Mouse (Mus musculus) ES-CJ7 (cell line): ENCODE measurements around the gene Amfr.
A peak's percentile ranks its signal among the peaks of the same experiment; 100 is the strongest.

Experiments used
- DNase-seq: peaks from one replicate; pipeline ENCODE4 v3.0.0; 2011; ENCODE audit warnings: low read depth, low spot score

The Amfr gene

DNA sequence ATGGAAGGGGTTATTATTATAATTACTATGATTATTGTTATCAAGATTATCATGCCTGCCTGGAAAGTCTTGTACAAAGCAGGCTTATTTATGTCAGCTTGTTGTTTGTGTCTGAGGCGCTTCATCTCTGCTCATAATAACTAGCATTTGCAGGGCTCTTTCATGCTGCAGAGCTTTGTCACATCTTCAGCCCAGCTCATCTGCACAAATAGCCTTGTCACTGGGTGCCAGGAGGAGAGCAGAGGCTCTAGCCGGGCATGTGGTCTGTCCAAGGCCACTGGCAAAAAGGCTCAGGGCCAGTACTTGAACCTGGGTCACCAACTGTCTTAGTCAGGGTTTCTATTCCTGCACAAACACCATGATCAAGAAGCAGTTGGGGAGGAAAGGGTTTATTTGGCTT is 79.4 kb downstream of the Amfr start:
- DNase-seq, result no peak

DNA sequence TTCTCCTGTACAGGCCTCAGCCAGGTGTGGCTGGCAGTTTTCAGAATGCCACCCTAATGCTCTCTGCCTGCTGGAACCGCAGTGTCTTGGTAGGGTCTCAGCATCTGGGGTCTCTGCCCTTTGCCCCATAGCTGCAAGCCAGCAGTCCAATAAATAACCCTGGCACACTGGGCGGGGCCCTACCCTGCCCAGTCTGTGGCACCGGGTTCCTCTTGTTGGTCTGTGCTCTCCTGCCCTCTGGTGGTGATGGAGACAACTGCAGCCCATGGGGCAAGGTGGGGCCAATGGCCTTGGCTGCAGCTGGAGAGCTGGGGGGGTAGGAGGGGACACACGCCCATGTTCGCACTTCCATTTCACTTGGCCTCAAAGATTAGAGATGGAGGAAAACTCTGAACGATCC is 79.8 kb downstream of the Amfr start:
- peak; percentile 60 for DNase-seq

DNA sequence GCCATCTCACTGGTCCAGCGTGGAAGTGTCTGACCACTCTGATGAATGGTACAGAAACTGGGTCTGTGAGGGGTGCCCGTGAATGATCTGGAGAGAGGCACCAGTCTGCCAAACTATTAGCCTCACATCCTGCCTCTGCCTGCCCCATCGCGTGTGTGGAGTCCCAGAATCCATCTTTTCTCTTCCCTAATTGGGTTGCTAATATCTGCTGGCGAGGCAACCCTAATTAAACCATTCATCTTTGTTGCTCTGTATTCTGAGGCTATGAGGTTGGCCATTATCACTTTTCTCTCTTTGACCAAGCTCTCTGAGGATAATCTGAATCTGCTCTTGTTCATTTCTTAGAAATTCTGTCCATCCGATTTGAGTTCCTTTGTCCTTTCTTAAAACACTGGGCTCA is 81.3 kb downstream of the Amfr start:
- DNase-seq, result no peak

DNA sequence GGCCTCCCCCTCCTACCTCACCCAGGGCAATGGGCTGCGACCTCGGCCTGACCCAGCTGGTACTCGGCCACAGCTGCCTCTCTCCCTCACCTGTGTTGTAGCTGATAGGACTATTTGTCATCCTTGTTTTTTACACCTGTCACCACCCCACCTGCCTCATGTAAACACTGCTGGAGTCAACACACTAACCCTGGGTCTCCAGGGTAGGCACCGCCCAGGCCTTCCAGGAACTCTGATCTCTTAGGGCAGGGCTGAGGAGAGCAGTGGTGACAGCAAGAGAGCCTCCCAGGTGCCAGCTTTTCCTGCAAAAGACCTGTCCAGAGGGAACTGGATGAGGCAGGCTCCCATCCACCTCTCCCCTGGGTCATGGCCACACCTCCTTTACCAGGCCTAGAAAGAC is 83.4 kb downstream of the Amfr start:
- DNase-seq, result no peak

DNA sequence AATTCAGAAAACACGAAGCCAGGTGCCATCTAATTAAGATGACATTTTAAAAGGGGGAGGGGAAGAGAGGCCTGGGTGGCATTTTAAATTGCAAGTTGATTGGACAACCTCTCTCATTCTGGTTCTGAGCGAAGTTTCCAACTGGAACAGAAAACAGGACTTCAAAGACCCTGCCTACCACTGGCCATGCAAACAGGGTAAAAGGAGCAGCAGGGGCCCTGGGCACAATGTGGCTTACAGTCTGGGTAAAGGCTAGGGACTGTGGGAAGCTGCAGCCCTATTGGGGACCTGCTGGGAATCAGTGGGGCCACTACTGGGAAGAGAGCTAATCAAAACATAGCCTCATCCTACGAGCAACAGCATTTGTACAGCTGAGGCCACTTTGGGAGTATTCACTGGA is 87.1 kb downstream of the Amfr start:
- no peak for DNase-seq

DNA sequence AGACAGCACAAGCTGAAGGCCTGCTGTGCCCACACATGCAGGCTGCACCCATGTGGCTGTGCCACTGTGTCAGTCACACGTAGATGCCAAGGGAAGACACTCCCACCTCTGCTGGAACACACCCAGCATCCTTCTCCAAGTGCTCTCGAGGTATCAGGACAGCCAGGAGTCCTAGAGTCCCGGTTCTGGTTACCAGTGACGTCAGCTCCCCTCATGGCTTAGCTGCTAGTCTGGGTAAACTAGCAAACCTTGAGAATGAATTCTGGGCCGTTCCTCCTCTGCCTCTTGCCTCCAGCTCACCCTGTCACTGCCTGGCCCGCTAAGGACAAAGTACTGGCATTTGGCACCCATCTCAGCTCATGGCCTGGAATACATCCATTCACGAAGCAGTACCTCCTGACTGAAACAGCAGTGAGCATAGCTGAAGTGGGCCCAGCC is 88.7 kb downstream of the Amfr start:
- DNase-seq, result no peak
